Mouse (Mus musculus): ENCODE measurements around the gene Rbm20. TPM values are rescaled to one million over a fixed set of nuclear protein-coding genes. Genes with fewer than 3 reads are reported as not detected.
A peak's percentile ranks its signal among the peaks of the same experiment; 100 is the strongest.
"Not testable (repeated sequence)": the region's sequence is repeated elsewhere in the genome, so short reads cannot be mapped to it uniquely, and the experiment has no call there.

Gene Rbm20
- polyA plus RNA-seq, 1 experiment from 2014 or later: 0.98 TPM

DNA sequence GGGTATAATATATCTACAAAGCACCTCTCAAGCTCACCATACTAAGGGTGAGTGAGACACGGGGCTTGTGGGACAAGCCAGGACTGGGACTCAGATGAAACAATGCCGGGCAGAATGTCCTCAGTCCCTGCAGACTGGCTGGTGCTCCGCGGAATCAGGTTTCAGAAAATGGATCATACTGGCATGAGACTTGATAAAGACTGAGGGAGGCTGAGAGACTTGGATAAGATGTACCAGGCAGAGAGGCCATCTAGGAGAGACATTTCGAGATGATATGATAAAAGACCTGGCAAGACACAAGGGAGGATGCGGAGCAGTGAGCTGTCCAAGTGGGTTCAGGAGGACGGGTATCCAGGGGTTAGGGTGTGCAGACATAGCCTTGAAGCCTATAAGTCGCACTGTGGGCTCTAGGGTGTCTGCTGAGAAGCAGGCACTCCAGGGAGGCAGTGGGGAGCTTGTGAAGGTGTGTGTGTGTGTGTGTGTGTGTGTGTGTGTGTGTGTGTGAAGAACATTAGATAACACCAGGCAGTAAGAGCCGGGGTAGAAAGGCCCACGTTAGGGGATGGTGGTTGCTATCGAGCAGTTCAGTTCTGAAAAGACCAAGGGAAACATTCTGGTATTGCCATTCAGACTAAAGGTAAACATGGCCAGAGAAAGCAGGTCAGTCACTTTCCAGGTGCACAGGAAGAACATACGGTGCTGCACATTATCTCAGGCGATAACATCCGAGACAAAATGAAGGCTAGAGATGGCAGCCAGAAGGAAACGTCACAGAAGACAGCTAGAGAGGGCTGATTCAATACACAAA lies 225.0 kb downstream of the Rbm20 start:
- no peak for ATAC-seq (ENCODE audit: low FRiP score, low read depth)
- Histone ChIP-seq H3K36me3 (no peaks in the 10 kb centered on the region), H3K4me1 (peaks cover 13% of the 10 kb centered on the region), H3K27me3 (replicated peaks) (no peaks in the 10 kb centered on the region), H3K9me3 (no peaks in the 10 kb centered on the region), H3K27ac (no peak overlapping the region), H3K4me2 (replicated peaks) (peak overlapping the region; percentile 75), H3K4me3 (peak overlapping the region; percentile 94), H3K9ac (peak overlapping the region; percentile 68)
- WGBS: 64% methylated on average over 15 of the region's 15 CpGs

DNA sequence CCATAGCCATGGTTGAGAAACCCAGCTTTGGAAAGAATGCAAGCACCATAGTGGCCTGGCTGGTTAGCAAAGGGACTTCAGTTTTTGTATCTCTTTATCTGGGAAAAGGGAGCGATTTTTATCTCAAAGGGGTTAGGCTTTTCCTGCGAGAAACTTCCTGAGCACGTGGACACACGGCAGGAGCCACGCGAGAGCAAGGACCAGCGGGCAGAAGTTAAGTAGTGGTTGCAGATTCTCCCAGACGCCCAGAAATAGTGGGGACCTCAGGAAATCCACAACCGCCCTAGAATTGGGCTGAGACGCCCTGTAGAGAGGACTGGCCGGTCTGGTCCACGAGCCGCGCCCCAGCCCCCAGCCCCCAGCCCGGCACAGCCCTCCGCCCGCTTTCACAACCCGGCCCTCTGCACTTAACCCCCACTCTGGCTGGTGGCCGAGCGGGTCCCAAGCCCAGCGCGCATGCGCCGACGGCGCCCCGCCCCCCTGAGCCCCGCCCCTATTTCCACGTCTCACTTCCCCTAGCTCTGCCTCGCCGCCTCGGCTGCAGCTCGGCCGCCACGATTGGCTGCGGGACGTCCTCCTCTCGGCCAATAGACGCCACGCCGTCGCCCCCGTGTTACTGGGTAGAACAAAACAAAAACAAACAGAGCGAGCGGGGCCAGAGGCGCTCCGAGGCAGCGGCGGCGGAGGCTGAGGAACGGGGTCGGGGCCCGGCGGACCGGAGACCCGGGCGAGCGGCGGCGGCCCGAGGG lies 225.8 kb downstream of the Rbm20 start:
- peak; percentile 98 for ATAC-seq (ENCODE audit: low FRiP score, low read depth)
- Histone ChIP-seq H3K4me2 (replicated peaks) (peak overlapping the region; percentile 75), H3K27ac (peak overlapping the region; percentile 80), H3K9me3 (no peaks in the 10 kb centered on the region), H3K4me3 (peak overlapping the region; percentile 94), H3K36me3 (no peaks in the 10 kb centered on the region), H3K4me1 (peaks cover 13% of the 10 kb centered on the region), H3K9ac (peak overlapping the region; percentile 92), H3K27me3 (replicated peaks) (no peaks in the 10 kb centered on the region)
- under 1% methylated on average over 61 of the region's 61 CpGs for WGBS

DNA sequence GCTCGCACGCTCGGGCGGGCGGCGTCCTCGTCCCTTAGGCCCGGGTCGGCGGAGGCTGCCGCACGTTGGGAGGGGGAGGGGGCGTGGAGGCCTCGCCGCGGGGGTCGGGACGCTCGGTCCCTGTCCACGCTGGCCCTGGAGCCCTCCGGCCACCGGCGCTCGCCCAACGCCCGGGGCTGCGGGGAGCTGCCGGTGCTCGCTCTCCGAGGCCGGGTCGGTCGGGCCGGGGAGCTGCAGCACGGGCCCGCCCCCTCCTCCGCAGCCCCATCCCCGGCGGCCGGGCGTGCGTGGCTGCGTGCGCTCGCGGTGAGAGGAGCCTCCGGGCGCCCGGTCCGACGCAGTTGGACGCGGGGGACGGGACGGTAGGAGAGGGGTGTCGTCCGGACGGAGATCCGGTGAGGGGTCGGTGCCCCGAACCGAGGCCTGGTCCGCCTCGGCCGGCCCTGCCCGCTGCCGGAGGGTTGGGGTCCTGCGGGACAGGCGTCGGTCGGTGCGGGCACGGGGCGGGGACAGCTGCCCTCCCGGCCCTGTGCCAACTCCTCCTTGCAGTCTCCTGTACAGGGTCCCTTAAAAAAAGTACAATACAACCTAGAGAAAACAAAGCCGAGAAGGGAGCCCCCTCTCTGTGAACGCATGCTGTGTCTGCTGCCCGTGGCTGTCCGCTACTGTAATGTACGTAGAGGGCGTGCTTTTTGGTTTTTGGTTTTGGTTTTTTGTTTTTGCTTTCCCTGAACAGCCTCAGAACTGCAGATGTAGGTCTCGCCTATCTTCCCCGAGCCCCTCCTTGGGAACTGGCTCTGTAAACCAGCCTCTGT lies 226.6 kb downstream of the Rbm20 start:
- Histone ChIP-seq H3K4me3 (peak overlapping the region; percentile 94), H3K4me2 (replicated peaks) (peak overlapping the region; percentile 75), H3K36me3 (no peaks in the 10 kb centered on the region), H3K4me1 (peaks cover 13% of the 10 kb centered on the region), H3K27me3 (replicated peaks) (no peaks in the 10 kb centered on the region), H3K27ac (peak overlapping the region; percentile 80), H3K9ac (peak overlapping the region; percentile 92), H3K9me3 (no peaks in the 10 kb centered on the region)
- ATAC-seq (ENCODE audit: low FRiP score, low read depth): peak; percentile 74
- WGBS: under 1% methylated on average over 78 of the region's 83 CpGs

DNA sequence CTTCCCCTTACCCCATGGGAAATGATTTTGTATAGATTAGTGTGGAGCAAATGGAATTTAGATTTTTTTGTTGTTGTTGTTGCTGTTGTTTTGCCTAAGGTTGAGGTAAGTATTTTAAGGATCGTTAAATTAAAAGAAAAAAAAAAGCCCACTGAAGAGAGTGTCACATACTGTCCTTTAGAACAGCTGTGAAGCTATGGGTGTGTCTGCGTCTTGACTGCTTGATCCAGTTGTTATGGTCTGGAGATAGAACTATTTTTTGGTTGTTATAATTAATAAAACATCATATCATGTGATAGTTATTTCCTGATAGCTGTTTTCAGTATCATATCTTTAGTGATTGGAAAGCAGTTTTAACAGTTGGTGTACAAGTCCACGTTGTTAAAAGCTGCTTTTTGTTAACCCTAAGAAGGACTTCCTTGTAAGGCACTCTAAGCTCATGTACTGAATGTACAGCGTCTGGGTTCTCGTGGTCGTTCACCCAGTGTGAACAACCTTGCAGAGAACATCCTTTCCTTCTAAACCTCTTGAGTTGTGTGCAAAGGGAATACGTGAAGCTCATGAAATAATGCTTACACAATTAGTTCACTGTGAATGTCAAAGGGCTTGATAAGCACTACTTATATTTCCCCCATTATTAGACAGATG lies 227.9 kb downstream of the Rbm20 start:
- ATAC-seq (ENCODE audit: low FRiP score, low read depth): no peak
- no peak overlapping the region for H3K27ac ChIP-seq
- peaks cover 9% of the 10 kb centered on the region for H3K36me3 ChIP-seq
- no peaks in the 10 kb centered on the region for H3K27me3 ChIP-seq (replicated peaks)
- H3K4me2 ChIP-seq (replicated peaks): peak overlapping the region; percentile 75
- peaks cover 13% of the 10 kb centered on the region for H3K4me1 ChIP-seq
- H3K9ac ChIP-seq: no peak overlapping the region
- 79% methylated on average over 7 of the region's 7 CpGs for WGBS
- H3K4me3 ChIP-seq: peak overlapping the region; percentile 94
- H3K9me3 ChIP-seq: no peaks in the 10 kb centered on the region

DNA sequence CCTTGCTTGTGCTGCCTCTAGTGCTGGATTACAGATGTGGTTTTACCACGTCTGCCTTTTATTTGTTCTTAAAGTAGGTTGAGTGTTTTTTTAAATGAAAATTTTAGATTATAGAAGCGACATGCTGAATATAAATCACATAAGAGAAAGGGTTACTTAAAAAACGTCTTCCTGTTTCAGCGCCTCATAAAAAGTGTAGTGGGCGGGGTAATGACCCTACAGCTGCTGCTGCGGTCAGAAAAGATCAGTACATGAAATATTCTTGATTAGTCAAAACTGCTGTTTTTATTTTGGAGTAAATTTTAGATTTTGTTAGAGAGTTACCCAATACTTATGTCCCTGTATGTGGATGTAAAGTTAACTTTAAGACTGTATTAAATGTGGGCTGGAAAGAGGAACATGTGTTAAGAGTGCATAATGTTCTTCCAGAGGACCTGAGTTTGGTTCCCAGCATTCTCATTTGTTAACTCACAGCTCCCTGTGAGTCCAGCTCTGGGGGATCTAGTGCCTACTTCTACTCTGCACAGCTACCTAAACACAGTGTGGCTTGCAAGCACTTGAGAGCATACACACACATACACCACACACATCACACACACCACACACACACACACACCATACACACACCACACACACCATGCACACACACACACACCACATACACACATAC lies 229.1 kb downstream of the Rbm20 start:
- ATAC-seq (ENCODE audit: low FRiP score, low read depth): no peak
- Histone ChIP-seq H3K4me1 (peaks cover 13% of the 10 kb centered on the region), H3K27ac (no peak overlapping the region), H3K36me3 (peaks cover 9% of the 10 kb centered on the region), H3K4me2 (replicated peaks) (no peak overlapping the region), H3K4me3 (no peak overlapping the region), H3K9me3 (no peaks in the 10 kb centered on the region), H3K27me3 (replicated peaks) (no peaks in the 10 kb centered on the region), H3K9ac (no peak overlapping the region)
- WGBS: 60% methylated on average over 6 of the region's 6 CpGs

DNA sequence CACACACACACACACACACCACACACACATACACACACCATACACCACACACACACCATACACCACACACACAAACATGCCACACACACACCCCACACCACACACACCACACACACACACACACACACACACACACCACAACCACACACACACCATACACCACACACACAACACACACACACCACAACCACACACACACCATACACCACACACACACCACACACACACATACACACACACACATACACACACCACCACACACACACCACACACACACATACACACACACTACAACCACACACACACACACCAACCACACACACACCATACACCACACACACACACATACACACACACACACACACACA lies 229.6 kb downstream of the Rbm20 start:
- H3K4me2 ChIP-seq (replicated peaks); H3K9ac ChIP-seq; ATAC-seq (ENCODE audit: low FRiP score, low read depth); H3K27me3 ChIP-seq (replicated peaks); H3K27ac ChIP-seq; H3K9me3 ChIP-seq; H3K36me3 ChIP-seq; H3K4me3 ChIP-seq: not testable (repeated sequence)
- H3K4me1 ChIP-seq: peaks cover 13% of the 10 kb centered on the region

DNA sequence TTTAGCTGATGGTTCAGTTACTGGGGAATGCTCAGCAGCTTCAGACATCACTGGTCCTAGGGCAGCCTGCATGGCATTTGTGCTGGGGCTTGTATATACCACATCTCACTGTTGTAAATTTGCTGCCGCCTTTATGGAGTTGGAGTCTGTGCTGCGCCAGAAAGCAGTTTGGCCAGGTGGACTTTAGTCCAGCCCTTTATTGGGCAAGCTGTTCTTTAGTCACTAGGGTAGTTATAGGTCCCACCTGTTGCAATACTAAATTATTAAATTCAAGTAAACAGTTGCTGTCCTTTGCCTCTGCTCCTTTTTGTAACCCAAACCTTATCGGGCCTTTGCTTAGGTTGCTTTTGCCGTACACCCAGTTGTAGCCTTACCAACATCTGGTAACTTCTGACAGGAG lies 237.8 kb downstream of the Rbm20 start:
- ATAC-seq (ENCODE audit: low FRiP score, low read depth): no peak
- no peak overlapping the region for H3K27ac ChIP-seq
- no peaks in the 10 kb centered on the region for H3K27me3 ChIP-seq (replicated peaks)
- no peak overlapping the region for H3K4me3 ChIP-seq
- peaks cover 60% of the 10 kb centered on the region for H3K36me3 ChIP-seq
- 93% methylated on average over 4 of the region's 4 CpGs for WGBS
- H3K4me2 ChIP-seq (replicated peaks): no peak overlapping the region
- no peak overlapping the region for H3K9ac ChIP-seq
- H3K4me1 ChIP-seq: no peaks in the 10 kb centered on the region
- H3K9me3 ChIP-seq: no peaks in the 10 kb centered on the region

Other genes with a start within 250 kb of the Rbm20 start
- gene Dusp5, start 148.2 kb upstream of the Rbm20 start, polyA plus RNA-seq (2016; fragmentation: Nextera tagmentation; extraction: Ambion mirVana): 3.4 and 3.8 TPM in 2 replicates
- 351 and 372 TPM in 2 replicates for gene Nutf2-ps1, start 88.2 kb upstream of the Rbm20 start, polyA plus RNA-seq (2016; fragmentation: Nextera tagmentation; extraction: Ambion mirVana)
- gene Smc3, start 76.9 kb upstream of the Rbm20 start, polyA plus RNA-seq (2016; fragmentation: Nextera tagmentation; extraction: Ambion mirVana): 71.1 and 75.8 TPM in 2 replicates
- gene Pdcd4, start 214.9 kb downstream of the Rbm20 start, polyA plus RNA-seq (2016; fragmentation: Nextera tagmentation; extraction: Ambion mirVana): 84.0 and 86.4 TPM in 2 replicates

All from neural tube, embryonic 12.5 days (tissue).